Mouse (Mus musculus) heart, adult 9 months (tissue): Measurements from ENCODE around the gene 1700030J22Rik.

ENCODE experiments used
- DNase-seq, 2 experiments: peaks; one replicate each; pipeline ENCODE4 v3.0.0; 2022; ENCODE audit warnings: low spot score in 2 of 2

The 1700030J22Rik gene

DNA sequence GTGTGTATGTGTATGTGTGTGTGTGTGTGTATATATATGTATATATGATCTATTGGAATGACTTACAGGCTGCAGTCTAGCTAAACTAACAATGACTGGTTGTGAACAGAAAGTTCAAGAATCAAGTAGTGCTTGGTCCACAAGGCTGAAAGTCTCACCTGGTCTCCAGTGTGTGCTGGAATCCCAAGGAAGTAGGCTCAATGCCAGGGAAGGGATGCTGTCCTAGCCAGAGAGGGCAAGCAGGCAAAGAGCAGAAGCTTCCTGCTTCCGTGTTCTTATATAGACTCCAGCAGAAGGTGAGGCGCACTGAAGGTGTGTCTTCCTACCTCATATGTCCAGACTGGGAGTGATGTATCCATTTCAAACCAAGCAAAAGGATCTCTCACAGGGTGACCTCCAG, 27.0 kb downstream of the 1700030J22Rik start:
- DNase-seq: no peak

DNA sequence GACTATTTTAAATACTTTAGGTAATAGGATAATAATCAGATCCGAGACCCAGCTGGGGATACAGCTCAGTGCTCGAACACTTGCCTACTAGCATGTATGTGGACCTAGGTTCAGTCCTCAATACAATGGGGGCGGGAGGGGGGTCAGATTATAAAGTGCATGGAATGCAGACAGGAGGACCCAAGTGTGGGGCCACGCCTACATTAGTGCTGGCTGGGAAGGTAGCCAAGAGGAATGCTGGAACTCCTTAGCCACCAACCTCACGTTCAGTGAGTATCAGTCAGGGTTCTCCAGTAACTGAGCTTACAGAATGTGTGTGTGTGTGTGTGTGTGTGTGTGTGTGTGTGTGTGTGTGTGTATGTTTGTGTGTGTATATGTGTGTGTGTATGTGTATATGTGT, 27.4 kb downstream of the 1700030J22Rik start:
- DNase-seq: no peak

DNA sequence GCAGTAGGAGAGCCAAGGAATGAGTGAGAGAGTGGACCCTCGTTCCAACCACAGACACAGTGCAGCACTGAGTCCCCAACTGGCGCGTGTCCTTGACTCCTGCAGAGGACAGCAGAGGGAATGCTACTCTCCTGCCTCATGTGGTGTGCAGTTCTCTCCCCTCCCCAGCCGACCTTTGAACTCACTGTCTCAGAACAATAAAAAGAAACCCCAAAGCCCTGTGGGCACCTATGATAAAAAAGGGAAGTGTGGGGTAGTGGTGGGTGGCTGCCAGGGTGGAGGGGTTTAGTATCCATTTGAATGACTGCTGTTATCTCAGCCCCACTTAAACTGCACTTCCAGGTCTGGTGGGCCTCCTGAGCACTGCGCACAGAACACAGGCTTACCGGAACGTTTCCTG, 31.2 kb downstream of the 1700030J22Rik start:
- no peak for DNase-seq

DNA sequence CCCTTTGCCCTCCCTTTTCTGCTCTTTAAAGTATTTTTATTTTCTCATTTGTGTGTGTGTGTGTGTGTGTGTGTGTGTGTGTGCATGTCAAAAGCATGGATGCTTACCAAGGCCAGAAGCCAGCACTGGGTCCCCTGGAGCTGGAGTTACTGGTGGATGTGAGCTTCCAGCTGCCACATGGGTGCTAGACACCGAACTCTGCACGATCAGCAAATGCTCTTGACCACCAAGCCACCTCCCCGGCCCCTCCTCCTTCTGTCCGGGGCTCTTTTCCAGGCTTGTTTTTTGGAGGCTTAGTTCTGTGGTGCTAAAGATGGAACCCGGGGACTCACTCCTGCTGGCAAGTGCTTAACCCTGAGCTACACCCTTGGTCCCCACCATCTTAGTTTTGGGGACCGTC, 31.9 kb downstream of the 1700030J22Rik start:
- DNase-seq: peak; percentile 27 to 31

DNA sequence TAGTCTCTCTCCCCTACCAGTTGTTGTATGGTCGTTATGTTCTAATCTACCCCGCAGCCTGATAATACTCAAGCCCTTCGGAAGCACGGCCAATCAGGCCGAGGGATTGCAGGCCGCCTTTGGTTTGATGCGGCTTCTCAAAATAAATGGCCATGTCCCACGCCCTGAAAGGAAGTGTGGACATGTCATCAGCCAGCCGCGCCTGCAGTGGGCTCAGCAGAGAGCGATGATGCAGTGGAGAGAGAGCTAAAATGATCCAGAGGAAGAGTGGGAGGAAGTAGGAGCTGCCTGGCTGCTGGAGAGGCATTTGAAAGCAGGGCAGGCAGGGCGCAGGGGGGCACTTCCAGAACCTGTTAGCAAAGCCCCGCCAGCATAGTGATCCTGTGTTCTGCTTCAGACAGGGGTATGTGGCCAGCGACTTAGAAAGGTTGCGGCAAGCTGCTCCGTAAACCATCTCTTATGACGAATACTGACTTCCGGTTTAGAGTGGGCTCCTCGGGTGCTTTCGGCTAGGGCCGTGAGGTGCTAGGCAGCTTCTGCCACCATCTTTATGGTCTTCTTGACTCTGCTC, 32.4 kb downstream of the 1700030J22Rik start:
- DNase-seq: peak; percentile 62 to 67

DNA sequence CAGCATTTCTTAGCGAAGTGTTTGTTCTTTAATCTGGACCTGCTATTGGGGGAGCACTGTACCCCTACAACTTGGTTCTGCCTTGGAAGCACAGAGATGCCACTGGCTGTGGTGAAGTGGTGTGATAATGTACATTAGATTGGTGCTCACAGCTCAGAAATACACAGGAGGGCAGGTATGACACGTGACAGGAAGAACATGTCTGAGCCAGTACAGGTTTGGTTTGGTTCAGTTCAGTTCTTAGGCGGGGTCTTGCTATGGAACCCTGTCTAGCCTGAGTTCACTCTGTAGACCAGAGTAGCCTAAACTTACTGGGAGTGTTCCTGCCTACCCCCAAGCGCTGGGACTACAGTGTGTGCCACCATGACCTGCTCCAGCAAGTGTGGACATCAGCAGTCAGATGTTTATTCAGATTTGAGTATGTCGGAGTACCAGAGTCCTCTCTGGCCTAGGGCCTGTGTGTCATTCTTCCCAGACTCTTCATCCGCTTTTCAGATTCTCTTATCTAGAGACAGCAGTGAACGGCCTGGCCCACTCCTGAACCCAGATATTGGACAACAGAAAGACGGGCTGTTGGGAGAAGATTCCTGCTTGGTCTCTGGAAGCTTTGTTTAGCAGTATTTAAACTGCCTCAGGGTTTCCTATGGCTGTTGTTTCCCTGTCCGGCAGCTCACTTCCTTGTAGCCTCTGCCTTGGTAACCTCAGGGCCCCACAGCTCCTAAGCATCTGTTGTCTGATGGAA, 33.4 kb downstream of the 1700030J22Rik start:
- DNase-seq: no peak

DNA sequence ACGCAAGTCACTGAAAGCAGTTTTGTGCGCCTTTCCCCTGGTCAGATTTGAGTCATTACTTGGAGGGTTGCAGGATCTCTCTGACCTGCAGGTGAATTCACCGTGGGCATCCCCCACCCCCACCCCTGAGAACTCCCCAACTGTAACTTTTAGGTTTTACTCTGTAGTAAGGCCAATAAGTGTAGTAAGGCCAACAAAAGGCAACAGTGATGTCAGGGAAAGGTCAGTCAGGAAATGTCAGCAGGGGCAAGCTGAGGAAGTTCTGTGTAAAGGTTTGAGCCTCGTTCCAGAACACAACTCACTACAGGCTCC, 34.4 kb downstream of the 1700030J22Rik start:
- no peak for DNase-seq

DNA sequence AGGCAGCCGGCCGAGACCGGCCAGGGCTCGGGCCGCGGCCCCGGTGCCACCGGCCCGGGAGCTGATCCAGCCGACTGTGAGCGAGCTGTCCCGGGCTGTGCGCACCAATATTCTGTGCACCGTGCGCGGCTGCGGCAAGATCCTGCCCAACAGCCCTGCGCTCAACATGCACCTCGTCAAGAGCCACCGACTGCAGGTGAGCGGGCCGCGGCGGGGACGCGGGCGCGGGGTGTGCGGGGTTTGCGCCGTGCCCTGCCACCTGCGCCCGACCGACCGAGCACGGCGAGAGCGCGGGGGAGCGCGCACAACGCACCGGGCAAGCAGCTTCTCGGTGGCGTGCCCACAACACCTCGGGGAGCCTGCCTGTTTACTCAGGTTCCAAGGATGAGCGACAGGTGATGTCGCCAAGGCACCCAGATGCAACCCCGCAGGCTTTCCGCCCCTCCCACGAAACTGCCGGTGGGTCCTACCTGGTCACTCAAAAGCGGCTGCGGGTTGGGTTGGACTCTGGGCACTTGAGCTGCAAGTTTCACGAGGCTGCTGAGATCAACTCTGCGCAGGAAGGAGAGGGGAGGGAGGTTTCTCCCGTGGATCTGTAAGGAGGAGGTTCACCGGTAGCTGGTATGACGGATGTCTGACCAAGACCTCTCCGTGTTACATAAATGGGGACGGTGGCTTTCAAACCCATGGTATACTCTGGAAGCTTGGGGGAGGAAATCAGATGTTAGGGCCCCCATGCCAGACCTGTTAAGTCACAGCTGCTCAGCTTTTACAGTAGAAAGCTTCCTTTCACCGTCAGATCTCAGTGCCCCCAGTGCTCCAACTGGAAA, 35.0 kb downstream of the 1700030J22Rik start:
- peak; percentile 7 to 23 for DNase-seq

DNA sequence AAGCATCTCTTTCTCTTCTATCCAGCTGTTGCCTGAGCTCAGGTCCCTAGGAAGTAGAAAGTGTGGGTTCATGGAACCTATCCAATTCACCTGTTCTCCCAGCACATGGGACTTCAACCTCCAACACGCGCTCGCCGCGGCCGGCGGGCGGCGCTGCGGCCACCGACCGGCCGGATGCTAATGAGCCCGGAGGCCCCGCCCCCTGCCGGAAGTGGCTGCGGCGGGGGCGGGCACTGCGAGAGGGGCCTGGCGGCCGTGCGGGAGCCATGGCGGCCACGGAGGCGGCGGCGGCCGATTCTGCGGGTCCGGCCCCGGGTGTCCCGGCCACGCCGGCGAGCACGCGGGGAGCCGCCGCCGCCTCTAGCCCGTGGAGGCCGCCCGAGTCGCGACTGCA, 35.6 kb downstream of the 1700030J22Rik start, which contains the start of gene Atmin:
Gene Atmin, plus strand, starts transcription at position 233 of the 394 bp plus-strand sequence.
- peak; percentile 78 to 83 for DNase-seq

DNA sequence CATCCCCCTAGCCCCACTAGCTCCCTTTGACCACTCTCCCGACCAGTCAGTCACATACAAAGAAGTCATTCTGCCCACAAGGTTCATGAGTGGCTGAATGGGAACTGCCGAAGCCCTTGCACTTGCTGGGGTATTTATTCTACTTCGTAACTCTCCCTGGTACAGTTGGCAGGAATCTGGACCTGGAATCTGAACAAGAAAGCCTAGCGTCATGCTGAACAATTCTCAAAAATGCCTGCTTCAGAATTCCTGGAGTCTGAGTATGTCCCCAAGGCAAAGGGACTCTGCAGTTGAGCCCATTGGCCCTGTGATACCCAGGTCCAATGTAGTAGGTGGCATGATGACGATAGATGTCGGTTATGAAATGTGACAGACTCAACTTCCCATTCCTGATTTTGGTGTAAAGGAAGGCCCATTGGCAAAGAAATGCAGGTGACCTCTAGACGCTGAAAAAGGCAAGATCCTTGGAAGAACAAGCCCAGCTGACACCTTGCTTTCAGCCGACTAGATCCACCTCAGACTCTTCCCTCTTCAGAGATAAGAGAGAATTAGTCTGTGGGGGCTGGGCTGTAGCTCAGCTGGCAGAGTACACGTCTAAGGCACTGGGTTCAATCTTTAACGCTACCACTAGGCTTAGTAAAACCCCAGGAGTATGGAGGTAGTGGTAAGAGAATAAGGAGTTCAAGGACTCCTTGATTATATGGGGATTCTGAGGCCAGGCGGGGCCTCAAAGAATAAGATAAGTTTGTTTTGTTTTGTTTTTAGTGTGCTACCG, 36.3 kb downstream of the 1700030J22Rik start:
- no peak for DNase-seq

DNA sequence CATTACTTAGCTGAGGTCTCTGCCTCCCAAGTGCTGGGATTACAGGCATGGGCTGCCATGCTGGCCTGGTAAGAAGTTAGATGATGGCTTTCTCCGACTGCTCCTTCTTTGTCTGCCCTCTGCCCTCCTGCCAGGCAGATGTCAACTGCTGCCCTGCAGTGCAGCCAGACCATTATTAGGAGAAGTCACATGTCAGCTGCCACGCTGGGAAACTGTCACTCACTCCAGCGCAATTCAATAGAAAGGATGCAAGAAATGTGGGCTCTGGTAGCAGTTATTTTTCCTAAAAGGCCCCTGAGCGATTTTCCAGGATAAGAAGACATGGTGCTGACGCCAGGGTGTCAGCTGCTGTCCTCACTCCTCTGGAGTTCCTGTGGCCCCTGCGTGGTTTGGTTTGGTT, 43.3 kb downstream of the 1700030J22Rik start:
- DNase-seq: no peak

DNA sequence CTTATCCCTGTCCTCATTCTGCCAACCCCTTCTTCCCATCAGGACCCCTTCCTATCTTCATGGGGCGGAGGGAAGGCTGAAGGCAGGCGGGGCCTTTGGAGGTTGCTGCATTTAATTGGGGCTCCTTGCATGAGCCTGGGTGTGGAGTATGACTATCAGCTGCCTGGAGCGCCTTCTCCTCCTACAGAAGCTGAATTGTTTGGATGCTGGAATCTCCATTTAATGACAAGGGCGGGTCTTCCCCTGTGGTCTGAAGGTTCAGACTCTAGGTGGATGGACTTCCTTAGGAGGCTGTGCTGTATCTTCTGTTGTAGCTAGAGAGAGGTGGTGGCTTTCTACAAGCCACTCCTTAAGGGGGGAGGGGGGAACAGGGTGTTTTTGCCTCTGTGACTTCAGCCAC, 43.8 kb downstream of the 1700030J22Rik start:
- no peak for DNase-seq

DNA sequence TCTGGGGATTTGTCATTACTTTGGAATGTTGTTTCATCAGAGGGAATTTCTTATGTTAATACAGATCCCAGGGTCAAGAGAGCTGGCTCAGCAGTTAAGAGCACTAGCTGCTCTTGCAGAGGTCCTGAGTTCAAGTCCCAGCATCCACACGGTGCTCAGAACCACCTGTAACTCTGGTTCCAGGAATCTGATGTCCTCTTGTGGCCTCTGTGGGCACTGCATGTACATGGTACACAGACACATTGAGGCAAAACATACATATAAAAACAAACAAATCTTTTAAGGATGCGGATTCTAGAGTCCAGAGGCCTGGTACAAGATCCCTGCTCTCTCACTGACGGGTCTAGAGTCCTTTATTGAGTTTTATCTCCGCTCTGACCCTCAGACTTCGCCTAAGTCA, 50.2 kb downstream of the 1700030J22Rik start:
- DNase-seq: no peak

DNA sequence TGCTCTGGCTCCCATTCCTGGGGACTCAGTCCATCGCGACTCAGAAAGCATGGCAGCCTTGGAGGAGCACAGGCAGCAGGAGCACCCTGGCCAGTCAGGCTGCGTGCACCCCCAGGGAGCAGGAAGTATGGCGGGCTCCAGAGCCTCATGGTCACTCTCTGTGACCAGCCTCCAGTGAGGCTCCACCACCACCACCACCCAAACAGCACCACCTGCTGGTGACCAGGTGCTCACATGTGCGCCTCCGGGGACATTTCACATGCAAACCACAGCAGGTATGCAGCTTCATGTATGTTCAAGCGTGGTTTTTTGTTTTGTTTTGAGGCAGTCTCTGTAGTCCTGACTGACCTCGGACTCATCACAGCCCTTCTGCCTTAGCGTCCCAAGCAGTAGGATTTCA, 50.9 kb downstream of the 1700030J22Rik start:
- no peak for DNase-seq

DNA sequence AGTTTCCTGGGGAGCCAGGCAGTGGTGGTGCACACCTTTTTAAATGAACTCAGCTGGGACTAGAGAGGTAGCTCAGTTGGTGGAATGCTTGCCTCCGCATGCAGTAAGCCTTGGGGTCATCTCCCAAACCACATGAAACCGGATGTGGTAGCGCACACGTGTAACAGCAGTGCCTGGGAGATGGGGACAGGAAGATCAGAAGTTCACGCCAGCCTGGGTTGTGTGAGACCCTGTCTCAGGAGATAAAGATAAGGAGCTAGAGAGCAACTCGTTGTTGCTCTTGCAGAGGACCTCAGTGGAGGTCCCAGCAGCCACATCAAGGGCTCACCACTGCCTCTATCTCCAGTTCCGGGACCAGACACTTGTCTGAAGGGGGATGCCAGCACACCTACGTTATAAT, 55.2 kb downstream of the 1700030J22Rik start:
- no peak for DNase-seq

DNA sequence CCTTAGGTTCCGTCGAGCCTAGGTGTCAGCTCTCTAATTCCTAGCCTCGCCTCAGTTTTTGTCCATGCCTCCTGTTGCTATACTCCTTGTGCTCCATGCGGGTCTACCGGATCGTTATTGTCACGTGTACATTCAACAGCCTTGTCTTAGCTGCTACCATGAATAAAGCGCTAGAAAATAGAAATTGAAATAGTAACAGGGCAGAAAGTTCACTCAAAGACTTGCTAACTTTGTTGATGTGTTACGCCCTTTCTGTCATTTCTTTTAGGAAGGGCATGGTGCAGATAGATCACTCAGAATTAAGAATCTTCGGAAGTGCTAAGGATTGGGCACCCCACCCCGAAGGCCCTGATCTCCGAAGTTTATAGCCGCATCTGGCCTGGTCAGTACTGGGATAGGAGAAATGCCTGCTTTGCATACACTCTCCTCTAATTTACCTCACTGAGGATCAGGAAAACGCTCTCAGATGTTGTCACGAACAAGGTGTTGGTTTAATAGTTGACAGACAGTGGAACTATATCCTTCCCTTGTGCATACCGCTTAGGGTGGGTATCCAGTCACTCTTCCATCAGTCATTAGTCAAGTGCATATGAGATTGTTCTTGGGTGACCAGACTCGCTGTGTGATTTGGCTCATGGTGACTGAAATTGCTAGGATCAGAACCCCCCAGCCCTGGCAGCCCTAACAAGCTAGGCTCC, 56.5 kb downstream of the 1700030J22Rik start:
- no peak for DNase-seq

DNA sequence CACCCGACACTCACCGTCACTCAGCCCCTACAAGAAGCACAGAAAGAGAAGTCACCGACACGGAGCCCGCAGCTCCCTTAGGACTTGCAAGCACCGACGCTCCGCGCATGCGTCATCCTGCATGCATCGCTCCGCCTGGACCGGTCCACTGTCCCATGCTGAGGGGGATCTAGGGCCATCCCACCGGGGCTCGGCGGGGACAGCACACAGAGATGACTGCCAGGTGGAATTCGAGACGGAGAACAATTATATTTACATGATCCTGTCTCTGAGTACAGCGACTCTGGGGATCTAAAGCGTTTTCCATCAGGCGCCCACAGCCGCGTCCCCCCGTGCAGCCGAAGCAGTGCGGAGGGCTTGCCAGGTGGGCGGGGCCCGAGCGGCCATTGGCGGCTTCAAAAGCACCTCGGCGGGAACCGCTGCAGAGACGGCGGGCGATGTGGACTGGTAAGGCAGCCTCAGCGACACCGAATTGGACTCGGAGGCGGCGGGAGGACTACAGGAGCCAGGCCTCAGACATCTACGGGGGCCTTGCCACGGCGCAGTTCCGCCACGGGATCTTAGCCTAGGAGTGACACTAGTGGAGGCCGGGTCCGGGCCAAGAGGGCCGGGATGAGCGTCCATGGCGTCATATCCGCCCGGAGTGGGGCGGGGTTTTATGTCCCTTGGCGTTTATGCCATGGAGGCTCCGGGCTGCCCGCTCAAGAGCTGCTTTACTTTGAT, 57.3 kb downstream of the 1700030J22Rik start, which contains the start of the genes Cmc2 and Cenpn:
Gene Cmc2, minus strand, starts transcription at position 119 of the 723 bp plus-strand sequence.
Gene Cenpn, plus strand, starts transcription at position 394 of the 723 bp plus-strand sequence.
- DNase-seq: peak; percentile 88 to 93

DNA sequence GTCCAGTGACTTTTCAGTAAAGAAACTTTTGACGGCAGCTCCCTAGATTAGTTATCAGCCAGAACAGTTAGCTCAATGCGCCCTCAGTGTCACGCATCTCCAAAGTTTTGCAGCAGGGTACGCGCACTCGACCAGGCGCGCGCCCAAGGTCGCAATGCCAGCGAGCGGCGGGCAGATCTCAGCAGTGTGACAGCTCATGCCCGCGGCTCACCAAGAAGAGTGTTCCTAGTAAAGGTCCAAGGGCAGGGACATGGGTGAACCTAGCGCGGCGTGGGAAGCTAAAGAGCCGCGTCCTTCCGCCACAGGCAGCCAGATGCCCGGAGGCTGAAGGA, 57.8 kb downstream of the 1700030J22Rik start:
- no peak for DNase-seq
